Mouse (Mus musculus) small intestine, adult 2 months (tissue): Measurements from ENCODE around the gene Sgpl1. TPM values are rescaled to one million over a fixed set of nuclear protein-coding genes. Genes with fewer than 3 reads are reported as not detected.

Experiments
- H3K27ac ChIP-seq: fragments of 200-500 bp; 2 replicates; pipeline ENCODE4 v1.5.1; 2012; ENCODE audit warnings: low read depth, low read length, control low read depth, inconsistent platforms; ENCODE audit not compliant: insufficient read depth
- H3K27me3 ChIP-seq: fragments of 200-500 bp; 2 replicates; pipeline ENCODE4 v1.6.1; 2012; ENCODE audit warnings: mild to moderate bottlenecking, moderate library complexity, low read length, inconsistent platforms; ENCODE audit not compliant: control insufficient read depth, insufficient read depth
- H3K36me3 ChIP-seq: fragments of 200-500 bp; 2 replicates; pipeline ENCODE4 v1.6.1; 2012; ENCODE audit warnings: mild to moderate bottlenecking, low read length, control low read depth, inconsistent platforms; ENCODE audit not compliant: control insufficient read depth, insufficient read depth
- H3K4me1 ChIP-seq: fragments of 200-500 bp; 2 replicates; pipeline ENCODE4 v1.6.1; 2012; ENCODE audit warnings: low read length, inconsistent platforms, mixed read lengths; ENCODE audit not compliant: control insufficient read depth, insufficient read depth, insufficient read length
- H3K4me3 ChIP-seq: fragments of 200-500 bp; 2 replicates; pipeline ENCODE4 v1.5.1; 2012; ENCODE audit warnings: low read depth, mild to moderate bottlenecking, control low read depth, inconsistent platforms, low read length, moderate library complexity
- CTCF ChIP-seq: fragments of 200-500 bp; IDR thresholded peaks from 2 replicates; pipeline ENCODE4 v1.5.1; 2012; ENCODE audit warnings: low read depth, mild to moderate bottlenecking, control low read depth, inconsistent platforms, low read length, moderate library complexity, mixed read lengths; ENCODE audit not compliant: insufficient replicate concordance, insufficient read length; ENCODE audit errors: extremely low read depth
- POLR2A ChIP-seq: fragments of 200-500 bp; IDR thresholded peaks from 2 replicates; pipeline ENCODE4 v1.6.1; 2012; ENCODE audit warnings: low read depth, mild to moderate bottlenecking, control low read depth, inconsistent platforms, low read length, moderate library complexity
- WGBS: fragments of 180-500 bp; shearing (Covaris S2); methylation state at CpG from one replicate; pipeline ENCODE4 v1.1.7; 2018; 5-methylcytosine and 5-hydroxymethylcytosine counted together
- polyA plus RNA-seq: library from polyadenylated mRNA; depleted of rRNA; stranded (reverse); fragments of >200 nt; gene quantifications from 2 replicates; pipeline ENCODE4 v1.2.3, GENCODE M21; 2012

The Sgpl1 gene
- polyA plus RNA-seq, 1 experiment, result 137 TPM

- Histone ChIP-seq H3K27me3 (no peaks in the 10 kb centered on the region; the same call in 1 of the 2 replicates), H3K4me1 (peaks cover 5% of the 10 kb centered on the region; the same call in 1 of the 2 replicates), H3K27ac (no peak within 1 kb of the TSS), H3K4me3 (no peak within 1 kb of the TSS), H3K36me3 (no peaks in the 10 kb centered on the region)
- no peak for TF ChIP-seq POLR2A
- TF ChIP-seq CTCF, result no peak
- 54% methylated on average over 3 of the region's 3 CpGs for WGBS
Measured at GRCm38 (mm10) chr10:61171654-61172053, 24.2 kb upstream of the Sgpl1 start, which contains the start of gene Tbata. TSS of gene Tbata (plus strand) at chr10:61171954.

GRCm38 (mm10) chr10:61168393-61168792 lies 20.9 kb upstream of the Sgpl1 start:
- no peak overlapping the region for H3K4me3 ChIP-seq
- no peak overlapping the region for H3K27ac ChIP-seq
- H3K27me3 ChIP-seq, result no peaks in the 10 kb centered on the region; the same call in 1 of the 2 replicates
- TF ChIP-seq CTCF, result no peak
- WGBS, result 48% methylated on average over 2 of the region's 2 CpGs
- H3K4me1 ChIP-seq, result no peaks in the 10 kb centered on the region
- H3K36me3 ChIP-seq, result no peaks in the 10 kb centered on the region

- Histone ChIP-seq H3K27me3 (no peaks in the 10 kb centered on the region; the same call in 1 of the 2 replicates), H3K4me1 (no peaks in the 10 kb centered on the region), H3K36me3 (no peaks in the 10 kb centered on the region), H3K27ac (no peak overlapping the region), H3K4me3 (no peak overlapping the region)
- no peak for TF ChIP-seq CTCF
- no peak for TF ChIP-seq POLR2A
- WGBS, result 58% methylated on average over 9 of the region's 9 CpGs
Measured at GRCm38 (mm10) chr10:61167333-61168096, 20.0 kb upstream of the Sgpl1 start.

- TF ChIP-seq CTCF, result no peak
- TF ChIP-seq POLR2A, result no peak
- Histone ChIP-seq H3K36me3 (no peaks in the 10 kb centered on the region), H3K4me3 (no peak overlapping the region), H3K27ac (no peak overlapping the region), H3K27me3 (no peaks in the 10 kb centered on the region), H3K4me1 (no peaks in the 10 kb centered on the region)
- WGBS, result 66% methylated on average over 3 of the region's 3 CpGs
Measured at GRCm38 (mm10) chr10:61162366-61162765, 14.9 kb upstream of the Sgpl1 start.

GRCm38 (mm10) chr10:61160671-61161070 lies 13.2 kb upstream of the Sgpl1 start:
- Histone ChIP-seq H3K4me1 (no peaks in the 10 kb centered on the region), H3K27me3 (no peaks in the 10 kb centered on the region), H3K4me3 (no peak overlapping the region), H3K27ac (no peak overlapping the region), H3K36me3 (no peaks in the 10 kb centered on the region)
- no peak for TF ChIP-seq CTCF
- TF ChIP-seq POLR2A, result no peak
- 70% methylated on average over 4 of the region's 4 CpGs for WGBS

GRCm38 (mm10) chr10:61160089-61160488 lies 12.6 kb upstream of the Sgpl1 start:
- WGBS, result 38% methylated on average over 7 of the region's 7 CpGs

GRCm38 (mm10) chr10:61158594-61158993 lies 11.1 kb upstream of the Sgpl1 start:
- H3K4me3 ChIP-seq, result no peak overlapping the region
- no peak overlapping the region for H3K27ac ChIP-seq
- no peaks in the 10 kb centered on the region for H3K27me3 ChIP-seq
- 28% methylated on average over 3 of the region's 3 CpGs for WGBS
- no peaks in the 10 kb centered on the region for H3K4me1 ChIP-seq
- no peaks in the 10 kb centered on the region for H3K36me3 ChIP-seq
- TF ChIP-seq POLR2A (no peak), CTCF (no peak)

More at GRCm38 (mm10) chr10:61160089-61160488, 12.6 kb upstream of the Sgpl1 start:
- Histone ChIP-seq H3K27ac (no peak overlapping the region), H3K4me3 (no peak overlapping the region), H3K4me1 (no peaks in the 10 kb centered on the region), H3K27me3 (no peaks in the 10 kb centered on the region), H3K36me3 (no peaks in the 10 kb centered on the region)
- TF ChIP-seq POLR2A (no peak), CTCF (no peak)
